Comparison of ENCODE assay signal across 8 mouse cellular contexts in the genomic region with DNA sequence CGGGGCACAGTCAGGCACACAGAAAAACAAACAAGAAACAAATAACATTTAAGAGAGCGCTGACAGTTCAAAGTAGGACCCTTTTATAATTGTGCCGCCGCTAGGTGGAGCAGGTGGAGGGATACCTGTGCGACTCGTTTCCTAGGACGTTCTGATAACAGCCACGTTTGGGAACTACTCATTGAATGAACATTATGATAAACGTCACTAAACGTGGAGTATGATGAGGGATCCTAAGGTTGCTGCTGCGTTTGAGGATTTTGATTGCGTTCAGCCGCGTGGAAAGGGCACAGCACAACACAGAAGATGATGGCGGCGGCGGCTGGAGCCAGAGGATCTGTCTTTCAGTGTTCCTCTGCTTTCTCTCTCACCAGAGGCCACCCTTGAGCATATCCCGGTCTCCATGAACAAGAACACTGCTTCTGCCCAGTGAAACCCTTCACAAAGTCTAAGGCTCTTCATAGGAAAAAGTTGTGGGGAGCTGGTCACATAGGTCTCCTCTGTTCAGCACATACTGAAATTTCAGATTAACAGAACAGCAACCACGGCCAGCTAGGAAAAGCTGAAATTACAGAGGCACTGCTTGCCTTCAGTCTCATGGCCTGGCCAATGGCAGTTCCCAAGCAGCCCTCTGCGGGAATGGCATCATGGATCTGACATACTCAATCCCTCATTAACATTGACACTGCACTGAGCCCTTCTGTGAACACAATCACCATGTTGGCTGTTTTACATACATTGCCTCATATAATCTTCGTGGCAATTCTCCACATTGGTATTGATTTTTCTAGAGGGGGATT. TPM values are rescaled to one million over a fixed set of nuclear protein-coding genes. Genes with fewer than 3 reads are reported as not detected.
A peak's percentile ranks its signal among the peaks of the same experiment; 100 is the strongest.
DNase-seq lines count a peak whose midpoint lies in the region; ATAC-seq lines count a peak whose summit lies in the region.

No protein-coding gene starts in this region.

- H3K27ac ChIP-seq in forebrain, embryonic 10.5 days, result 0 out of 2 replicates have a peak overlapping the region, but pooled peaks have one; percentile 51
- H3K27ac ChIP-seq in hindbrain, embryonic 16.5 days (ENCODE audit: low read depth, low read length), result peak overlapping the region; percentile 54; the same call in 1 of the 2 replicates

- ATAC-seq in hindbrain, embryonic 16.5 days, result peak; percentile 87

- H3K9ac ChIP-seq in hindbrain, embryonic 16.5 days (ENCODE audit: low read depth, low read length), result peak overlapping the region; percentile 63

- no peaks in the 10 kb centered on the region for H3K36me3 ChIP-seq in forebrain, embryonic 10.5 days (replicated peaks)
- no peaks in the 10 kb centered on the region for H3K36me3 ChIP-seq in hindbrain, embryonic 16.5 days (ENCODE audit: control insufficient read depth, insufficient read depth, low read length)

- H3K27me3 ChIP-seq in forebrain, embryonic 10.5 days (ENCODE audit: poor library complexity, severe bottlenecking), result no peaks in the 10 kb centered on the region
- no peaks in the 10 kb centered on the region for H3K27me3 ChIP-seq in hindbrain, embryonic 16.5 days (replicated peaks; ENCODE audit: control insufficient read depth, insufficient read depth, low read length)

- H3K4me1 ChIP-seq in forebrain, embryonic 10.5 days, result peaks cover 9% of the 10 kb centered on the region
- H3K4me1 ChIP-seq in hindbrain, embryonic 16.5 days (ENCODE audit: control insufficient read depth, insufficient read depth, low read depth, low read length), result peaks cover 4% of the 10 kb centered on the region; the same call in 1 of the 2 replicates

- no peaks in the 10 kb centered on the region for H3K9me3 ChIP-seq in forebrain, embryonic 10.5 days
- H3K9me3 ChIP-seq in hindbrain, embryonic 16.5 days (ENCODE audit: control insufficient read depth, low read length), result no peaks in the 10 kb centered on the region

- peak overlapping the region; percentile 70 for H3K4me2 ChIP-seq in hindbrain, embryonic 16.5 days (ENCODE audit: low read length)

- 17% methylated on average over 21 of the region's 21 CpGs for WGBS in forebrain, embryonic 10.5 days
- 13% methylated on average over 21 of the region's 21 CpGs for WGBS in hindbrain, embryonic 16.5 days

- peak overlapping the region; percentile 50 for H3K4me3 ChIP-seq in forebrain, embryonic 10.5 days
- peak overlapping the region; percentile 45 for H3K4me3 ChIP-seq in hindbrain, embryonic 16.5 days (ENCODE audit: low read length)

- DNase-seq in urinary bladder, postnatal 14 days (ENCODE audit: low spot score), result peak; percentile 42
- DNase-seq in urinary bladder, postnatal 4 days (ENCODE audit: low spot score in 2 of 2), result no peak
- DNase-seq in forebrain, embryonic 10.5 days (ENCODE audit: extremely low spot score, low spot score), result peak; percentile 31
- DNase-seq in left cerebral cortex, adult 11 months (ENCODE audit: low spot score), result peak; percentile 25
- peak; percentile 1 for DNase-seq in lung, postnatal 25 days (ENCODE audit: low spot score)
- peak; percentile 67 for DNase-seq in right cerebral cortex, postnatal 4 days
- DNase-seq in gastrocnemius, adult 8-10 months (ENCODE audit: low spot score in 2 of 2), result no peak

RNA-seq across cellular contexts. Expression of a gene that starts 55.5 kb away (rescaled TPM):
- 1.6 and 1.8 TPM in 2 replicates for polyA plus RNA-seq in forebrain, embryonic 10.5 days (2016; fragmentation: Nextera tagmentation; extraction: Ambion mirVana)
- 2.3 and 2.5 TPM in 2 replicates for polyA plus RNA-seq in hindbrain, embryonic 16.5 days (2015; fragmentation: Nextera tagmentation; extraction: Ambion mirVana)
- total RNA-seq in gastrocnemius, adult 8-10 months (2022), result under 1 TPM; 0.07 to 0.25 (median 0.19) TPM

Comparison
In these comparisons a context has a peak if more than half of its experiments do, and no peak if none do; other contexts are left out.
1. DNase-seq: peak in urinary bladder, postnatal 14 days (single experiment), forebrain, embryonic 10.5 days (single experiment), left cerebral cortex, adult 11 months (single experiment), lung, postnatal 25 days (single experiment) and right cerebral cortex, postnatal 4 days (single experiment); none in urinary bladder, postnatal 4 days (0 of 2) and gastrocnemius, adult 8-10 months (0 of 2).